Mouse (Mus musculus): Measurements from ENCODE around the gene Tff1.

Tff1 gene

DNA sequence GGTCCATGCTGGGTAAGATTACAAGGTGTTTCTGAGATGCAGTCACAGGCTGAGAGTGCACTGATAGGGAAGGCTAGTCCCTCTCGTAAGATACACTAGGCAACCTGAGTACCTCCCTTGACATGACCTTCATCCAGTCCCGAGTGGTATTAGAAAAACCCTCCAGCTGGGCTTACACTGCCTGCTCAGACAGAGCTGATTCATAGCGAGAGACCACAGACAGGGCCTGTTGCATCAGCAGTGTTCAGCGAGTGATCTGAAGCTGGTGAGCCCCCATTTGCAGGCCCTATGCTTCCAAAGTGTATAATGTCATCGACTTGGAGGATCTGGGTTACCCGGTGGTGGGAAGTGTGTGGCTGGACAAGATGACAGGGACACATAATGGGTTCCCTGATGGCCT is at the start of gene Tff1:
Tff1 (minus strand) TSS at position 151 of the 400 bp plus-strand sequence.
- DNase-seq (ENCODE audit: low spot score) = no peak

DNA sequence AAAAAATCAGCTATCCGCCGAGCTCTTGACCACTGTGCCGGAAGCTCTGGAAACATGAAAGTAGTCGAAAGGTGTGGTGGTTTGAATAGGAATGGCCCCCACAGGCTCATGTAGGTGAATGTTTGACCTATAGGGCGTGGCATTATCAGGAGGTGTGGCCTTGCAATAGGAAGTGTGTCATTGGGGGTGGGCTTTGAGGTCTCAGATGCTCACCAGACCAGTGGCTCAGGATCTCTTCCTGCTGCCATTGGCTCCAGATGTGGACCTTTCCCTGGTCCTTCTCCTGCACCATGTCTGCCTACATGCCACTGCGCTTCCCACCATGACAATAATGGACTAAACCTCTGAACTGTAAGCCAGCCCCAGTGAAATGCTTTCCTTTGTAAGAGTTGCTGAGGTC is 46.8 kb upstream of the Tff1 start:
- DNase-seq (ENCODE audit: low spot score) = no peak

- DNase-seq (ENCODE audit: low spot score) = no peak
These were observed 45.2 kb upstream of the Tff1 start for GRCm38 (mm10) chr17:31210299-31210698.

DNA sequence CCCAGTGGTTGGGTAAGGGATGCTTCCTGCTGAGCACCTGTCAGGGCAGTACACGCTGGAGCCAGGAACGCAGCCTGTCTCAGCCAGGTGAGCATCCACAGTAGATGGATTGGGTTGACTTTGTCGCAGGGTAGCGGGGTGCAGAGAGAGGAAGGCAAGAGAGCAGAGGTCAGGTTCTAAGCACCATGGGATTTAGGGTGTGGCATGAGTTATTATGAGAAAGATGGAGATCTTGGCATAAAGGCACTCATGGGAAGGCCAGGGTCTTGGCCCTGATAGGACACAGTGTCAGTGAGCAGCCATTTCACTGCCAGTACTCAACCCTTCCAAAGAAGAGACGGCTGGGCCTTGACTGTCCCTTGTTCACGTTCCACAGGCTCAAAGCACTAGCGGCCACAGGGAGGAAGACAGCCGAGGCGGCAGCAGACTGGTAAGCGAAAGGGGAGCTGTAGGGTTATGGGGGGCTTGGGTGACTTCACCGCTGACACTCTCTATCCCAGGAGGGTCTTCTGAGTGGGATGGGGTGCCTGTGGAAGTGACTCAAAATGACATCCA is 44.4 kb upstream of the Tff1 start:
- DNase-seq (ENCODE audit: low spot score) = no peak

DNA sequence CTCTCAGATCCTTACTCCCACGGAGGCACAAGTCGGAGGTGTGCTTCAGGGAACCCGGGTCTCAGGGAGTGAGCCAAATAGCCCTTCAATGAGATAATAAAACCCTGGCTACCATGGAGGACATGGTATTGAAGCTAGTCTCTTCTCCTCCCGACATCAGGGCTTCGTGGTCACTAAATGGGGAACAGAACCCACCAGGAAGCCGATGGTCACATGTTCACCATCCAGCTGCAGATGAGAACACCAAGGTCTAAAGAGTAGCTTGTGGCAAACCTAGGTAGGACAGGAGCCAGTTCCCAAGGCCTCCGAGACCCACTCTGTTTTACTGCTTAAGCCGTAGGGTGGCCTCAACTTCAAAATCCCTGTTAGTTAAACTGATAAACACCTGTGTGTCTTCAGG is 43.6 kb upstream of the Tff1 start:
- no peak for DNase-seq (ENCODE audit: low spot score)

GRCm38 (mm10) chr17:31207771-31208334 is 42.8 kb upstream of the Tff1 start, which contains the start of gene Ubash3a:
Gene Ubash3a, plus strand, starts transcription at chr17:31207873.
- DNase-seq (ENCODE audit: low spot score) = no peak

GRCm38 (mm10) chr17:31198877-31199276 is 33.8 kb upstream of the Tff1 start, which contains the start of gene Tmprss3:
Gene Tmprss3, minus strand, starts transcription at chr17:31198977.
- DNase-seq (ENCODE audit: low spot score) = no peak

DNA sequence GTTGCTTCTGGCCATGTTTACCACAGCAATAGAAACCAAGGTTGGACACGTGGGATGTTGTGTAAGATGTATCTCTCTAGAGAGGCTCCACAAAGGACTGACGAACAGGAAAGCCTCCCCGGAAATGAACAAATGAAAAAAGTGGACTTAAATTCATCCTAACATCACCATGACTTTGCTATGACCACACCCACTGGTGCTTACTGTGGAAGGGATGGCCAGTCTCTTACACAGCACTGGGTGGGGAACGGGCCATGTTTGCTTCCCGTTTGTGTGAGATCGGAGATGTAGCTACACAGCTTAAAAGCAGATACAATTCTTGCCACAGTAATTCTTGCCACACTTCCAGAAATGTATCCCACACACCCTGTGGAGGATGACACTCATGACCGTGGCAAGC is 31.2 kb upstream of the Tff1 start:
- no peak for DNase-seq (ENCODE audit: low spot score)

- DNase-seq (ENCODE audit: low spot score) = no peak
These were observed 30.1 kb upstream of the Tff1 start for GRCm38 (mm10) chr17:31195207-31195606.

DNA sequence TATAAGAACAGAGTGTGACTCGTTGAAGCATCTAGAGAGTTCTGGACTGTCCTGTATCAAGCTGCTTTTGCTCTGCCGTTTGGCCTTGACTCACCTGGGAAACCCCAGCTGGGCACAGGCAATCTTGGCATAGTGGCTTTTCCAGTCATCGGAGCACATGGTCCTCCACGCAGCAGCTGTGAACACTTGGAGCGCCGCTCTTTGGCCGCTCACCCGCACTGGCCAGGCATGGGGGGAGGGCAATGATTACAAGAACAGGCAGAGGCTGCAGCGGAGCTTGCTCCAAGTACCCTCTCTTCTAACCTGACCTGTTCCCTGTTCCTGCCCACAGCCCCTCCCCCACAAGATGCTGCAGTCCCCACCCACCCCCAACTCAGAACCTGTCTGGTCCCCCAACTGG is 28.3 kb upstream of the Tff1 start:
- no peak for DNase-seq (ENCODE audit: low spot score)

DNA sequence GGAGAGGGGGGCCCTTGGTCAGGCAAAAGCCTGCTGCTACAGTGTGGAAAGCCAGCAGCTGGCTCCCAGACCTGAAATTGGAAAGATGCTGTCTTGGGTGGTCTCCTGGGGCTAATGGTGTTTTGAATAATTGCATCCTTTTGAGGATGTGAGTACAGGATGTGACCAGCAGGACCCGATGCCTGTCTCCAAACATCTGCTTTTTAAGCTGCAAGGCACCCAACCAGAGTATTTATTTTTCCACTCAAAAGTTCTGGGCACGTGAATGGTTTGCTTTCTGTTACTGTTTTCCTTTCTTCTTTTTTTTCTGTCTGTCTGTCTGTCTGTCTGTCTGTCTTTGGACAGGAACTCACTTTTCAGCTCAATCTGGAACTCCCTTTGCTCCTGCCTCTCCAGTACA is 27.6 kb upstream of the Tff1 start:
- DNase-seq (ENCODE audit: low spot score) = no peak

GRCm38 (mm10) chr17:31191825-31192224 is 26.7 kb upstream of the Tff1 start:
- DNase-seq (ENCODE audit: low spot score) = no peak

DNA sequence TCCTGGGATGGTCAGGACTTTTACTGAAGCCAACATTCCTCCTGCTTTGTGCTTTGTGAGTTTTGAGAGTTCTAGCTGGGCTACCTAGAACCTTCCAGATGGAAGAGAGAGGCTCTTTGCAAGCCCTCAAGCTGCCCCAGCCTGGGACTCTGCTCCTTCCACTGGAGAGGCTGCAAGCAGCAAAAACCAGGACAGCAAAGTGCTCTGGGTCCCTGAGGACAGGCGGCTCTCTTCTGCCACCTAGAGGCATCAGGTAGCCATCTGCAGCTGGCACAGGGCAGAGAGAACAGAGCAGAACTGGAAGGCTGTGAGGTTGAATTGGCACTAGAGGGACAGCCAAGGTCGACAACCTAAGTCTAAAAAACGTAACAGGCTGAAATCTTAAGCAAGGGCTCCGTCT is 22.3 kb upstream of the Tff1 start:
- DNase-seq (ENCODE audit: low spot score) = no peak

DNA sequence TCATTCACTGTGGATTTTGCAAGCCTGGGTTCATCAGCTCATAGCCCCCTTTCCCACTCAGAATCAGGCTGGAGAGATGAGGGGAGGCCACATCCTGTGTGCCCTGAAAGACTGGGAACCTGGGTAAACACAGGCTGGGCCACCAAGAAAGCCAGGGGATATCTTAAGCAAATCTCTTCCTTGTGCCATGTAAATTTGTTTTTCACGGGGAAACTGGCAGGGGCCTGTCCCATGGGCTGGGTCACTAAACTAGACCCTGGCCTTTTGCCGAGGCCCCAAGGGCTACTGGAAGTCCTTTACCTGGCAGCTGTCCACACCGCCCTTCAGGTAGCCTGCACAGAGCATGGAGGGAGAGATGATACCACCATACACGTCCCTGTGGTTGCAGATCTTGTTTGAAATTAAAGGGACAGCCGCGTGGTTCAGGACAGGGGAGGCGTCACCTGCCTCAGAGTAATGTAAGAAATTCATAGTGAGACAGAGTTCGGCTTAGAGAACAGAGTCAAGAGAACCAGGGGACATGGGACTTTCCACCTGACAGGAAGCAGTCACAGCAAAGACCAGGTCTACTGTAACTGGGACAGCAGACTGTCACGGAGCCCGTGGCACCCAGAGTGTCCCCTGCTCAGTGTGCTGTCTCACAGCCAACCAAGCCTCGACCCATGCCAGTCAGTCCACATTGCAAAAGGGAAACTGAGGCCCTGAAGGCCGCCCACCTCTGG is 19.4 kb upstream of the Tff1 start:
- no peak for DNase-seq (ENCODE audit: low spot score)

- DNase-seq (ENCODE audit: low spot score) = no peak
These were observed 18.3 kb upstream of the Tff1 start for GRCm38 (mm10) chr17:31183180-31183974.

DNA sequence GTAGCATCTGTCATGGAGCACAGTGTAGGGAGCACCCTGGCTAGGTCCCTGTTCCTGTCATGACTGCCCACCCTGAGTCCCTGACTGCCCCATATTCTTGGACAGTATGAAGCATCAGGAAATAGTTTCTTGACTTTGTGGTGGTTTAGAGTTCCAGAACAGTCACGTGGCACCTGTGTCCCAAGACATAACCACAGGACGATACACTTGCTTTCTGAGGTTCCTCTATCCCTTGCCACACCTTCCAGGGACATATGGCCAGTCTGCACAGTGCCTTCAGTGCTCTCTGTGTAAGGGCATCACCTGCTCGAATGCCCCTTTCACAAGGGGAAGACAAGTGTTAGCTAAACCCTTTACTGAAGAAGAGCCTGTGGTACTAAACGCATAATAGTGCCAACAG is 16.4 kb upstream of the Tff1 start:
- no peak for DNase-seq (ENCODE audit: low spot score)

DNA sequence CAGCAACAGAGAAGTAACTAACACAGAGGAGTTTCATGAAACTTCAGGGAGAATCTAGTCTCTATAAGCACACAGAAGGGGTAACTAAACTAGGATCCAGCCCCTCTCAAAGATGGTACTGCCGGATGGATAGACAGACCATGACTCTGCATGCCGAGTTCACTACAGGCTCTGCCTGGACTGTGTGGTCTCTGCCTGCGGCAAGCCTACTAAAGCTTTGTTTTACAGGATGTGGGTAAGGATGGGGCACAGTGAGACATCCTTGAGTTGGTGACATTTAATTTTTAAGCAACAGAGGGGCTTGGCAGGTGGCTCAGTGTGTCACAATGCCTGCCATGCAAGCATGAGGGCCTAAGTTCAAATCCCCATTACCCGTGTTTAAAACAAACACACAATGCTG is 11.2 kb upstream of the Tff1 start:
- DNase-seq (ENCODE audit: low spot score) = no peak

GRCm38 (mm10) chr17:31169796-31170195 is 4.7 kb upstream of the Tff1 start:
- no peak for DNase-seq (ENCODE audit: low spot score)

DNA sequence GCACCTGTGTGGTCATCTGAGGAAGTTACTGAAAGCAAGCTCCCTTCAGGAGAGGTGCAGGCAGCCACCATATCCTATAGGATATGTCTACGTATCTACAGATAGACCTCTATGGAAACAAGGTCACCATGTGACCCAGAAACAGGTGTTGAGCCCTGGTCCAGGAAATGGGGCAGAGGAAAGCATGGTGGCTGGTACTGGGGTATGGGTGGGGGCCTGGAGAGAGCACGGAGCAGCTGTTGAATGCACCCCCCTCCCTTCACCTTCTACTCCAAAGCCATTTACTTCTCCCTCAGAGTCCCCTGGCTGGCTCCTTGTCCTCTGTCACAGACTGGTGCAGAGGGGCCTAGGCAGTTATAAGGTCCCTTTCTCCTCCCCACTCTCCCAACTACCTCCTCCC is 1.3 kb downstream of the Tff1 start:
- no peak for DNase-seq (ENCODE audit: low spot score)

DNA sequence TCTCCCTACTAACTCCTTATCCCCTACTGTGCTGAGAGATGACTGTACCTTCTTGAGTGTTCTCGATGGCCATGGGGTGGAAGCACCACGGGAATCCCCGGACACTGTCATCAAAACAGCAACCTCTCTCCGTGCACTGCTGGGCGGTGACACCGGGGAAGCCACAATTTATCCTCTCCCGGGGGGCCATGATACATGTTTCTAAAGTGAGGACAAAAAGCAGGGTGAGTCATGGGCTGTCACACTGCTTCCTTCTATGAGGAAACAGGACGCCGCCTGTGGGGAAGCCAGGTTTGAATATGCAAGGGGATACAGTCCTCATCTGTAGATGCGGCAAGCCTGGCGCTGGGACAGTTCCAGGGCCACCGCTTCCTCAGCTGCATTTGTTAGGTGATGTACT is 2.5 kb downstream of the Tff1 start:
- DNase-seq (ENCODE audit: low spot score) = no peak

- no peak for DNase-seq (ENCODE audit: low spot score)
These were observed 4.8 kb downstream of the Tff1 start for GRCm38 (mm10) chr17:31160291-31160690.

- no peak for DNase-seq (ENCODE audit: low spot score)
These were observed 7.2 kb downstream of the Tff1 start for GRCm38 (mm10) chr17:31157921-31158320.

DNA sequence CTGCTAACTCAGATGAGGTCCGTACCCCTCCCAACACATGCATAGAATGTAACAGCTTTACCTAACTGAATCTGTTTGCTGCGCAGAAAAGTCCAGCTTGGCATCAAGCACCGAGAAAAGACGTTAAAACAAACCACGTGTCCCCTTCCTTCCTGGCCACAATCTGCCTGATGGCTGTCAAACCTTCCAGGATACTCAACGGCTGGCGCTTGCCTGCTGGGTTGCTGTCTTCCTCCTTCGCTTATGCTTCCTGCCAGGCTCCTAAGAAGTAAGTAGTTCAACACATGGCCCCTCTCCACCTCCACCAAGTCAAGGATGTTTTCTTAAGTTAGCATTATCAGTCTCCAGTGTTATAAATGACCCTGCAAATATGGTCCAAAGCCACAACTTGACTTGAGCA is 11.3 kb downstream of the Tff1 start:
- no peak for DNase-seq (ENCODE audit: low spot score)

All from urinary bladder, postnatal 10 days (tissue).